Mouse (Mus musculus) ES-E14 (cell line): Measurements from ENCODE around the gene Zfp637.

Experiments used
- CHD2 ChIP-seq: IDR thresholded peaks from 2 replicates; pipeline ENCODE4 v1.6.1; 2014; ENCODE audit warnings: mild to moderate bottlenecking, low read depth, low read length, inconsistent platforms
- ZNF384 ChIP-seq: IDR thresholded peaks from 2 replicates; pipeline ENCODE4 v1.6.1; 2012; ENCODE audit warnings: low read depth, low read length, inconsistent platforms

- TF ChIP-seq CHD2 (no peak), ZNF384 (no peak)
Observed at GRCm38 (mm10) chr6:117874621-117875281, 33.8 kb downstream of the Zfp637 start.
